In the genomic region with DNA sequence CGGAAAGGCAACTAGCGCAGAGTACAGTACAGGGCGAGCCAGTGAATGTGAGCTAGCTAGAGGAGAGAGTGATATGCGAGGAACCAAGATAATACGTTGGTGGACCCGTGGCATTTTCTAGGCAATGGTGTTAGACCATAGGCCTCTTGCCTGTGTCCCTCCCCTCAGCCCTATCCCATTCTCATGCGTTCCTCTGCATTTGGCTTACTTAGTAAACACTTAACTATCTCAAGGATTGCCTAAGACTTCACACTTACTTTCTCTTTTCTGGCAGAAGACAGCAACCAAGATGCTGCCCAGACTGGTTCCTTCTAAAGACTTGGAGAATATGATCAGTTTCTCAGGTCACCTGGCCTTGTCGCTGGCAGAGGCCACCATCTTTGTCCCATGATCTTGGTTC, we compare ENCODE assay signal across 15 mouse cellular contexts.
"Had no signal": no experiment of that assay in that cellular context is flagged by ENCODE, and none has a peak within 500 bp of the region (broad histone marks: within the 10 kb centered on the region; RNA-seq: fewer than 3 reads in every experiment).

No protein-coding gene starts in this region.

- DNase-seq: kidney, adult 18-20 months; kidney, postnatal 36 days; lung, adult 2 months; right cerebral cortex, postnatal 14 days; thymus, adult 2 months; thymus, postnatal 25 days had no signal

- H3K27me3 ChIP-seq: limb, embryonic 12.5 days; midbrain, embryonic 12.5 days; neural tube, embryonic 13.5 days; stomach, embryonic 15.5 days had no signal

- H3K4me2 ChIP-seq: limb, embryonic 12.5 days; midbrain, embryonic 12.5 days; neural tube, embryonic 13.5 days; stomach, embryonic 15.5 days had no signal

- H3K9ac ChIP-seq: limb, embryonic 12.5 days; liver, embryonic 14.5 days; midbrain, embryonic 12.5 days; neural tube, embryonic 13.5 days; stomach, embryonic 15.5 days had no signal

- H3K4me3 ChIP-seq: layer of hippocampus, adult 2 months; limb, embryonic 12.5 days; midbrain, embryonic 12.5 days; neural tube, embryonic 13.5 days; stomach, embryonic 15.5 days had no signal

- H3K4me1 ChIP-seq: midbrain, embryonic 12.5 days; neural tube, embryonic 13.5 days had no signal

- ATAC-seq: hindbrain, postnatal 0 days; midbrain, embryonic 16.5 days had no signal

- H3K9me3 ChIP-seq: limb, embryonic 12.5 days; midbrain, embryonic 12.5 days; neural tube, embryonic 13.5 days; stomach, embryonic 15.5 days had no signal

- H3K36me3 ChIP-seq: limb, embryonic 12.5 days; midbrain, embryonic 12.5 days; neural tube, embryonic 13.5 days; stomach, embryonic 15.5 days had no signal

- H3K27ac ChIP-seq: hindbrain, postnatal 0 days; kidney, postnatal 0 days; layer of hippocampus, adult 2 months; limb, embryonic 12.5 days; liver, embryonic 14.5 days; midbrain, embryonic 12.5 days; neural tube, embryonic 13.5 days; stomach, embryonic 15.5 days had no signal
